Mouse (Mus musculus): ENCODE measurements at regions not wholly inside any gene's neighbourhood (a gene's known extent, or its start where the extent isn't known, plus 50 kb on each side); places are given as distances from the start of the nearest gene placed in this dataset.

GRCm38 (mm10) chr12:7328620-7329019 lies 648.8 kb upstream of the Apob start:
- ATAC-seq (ENCODE audit: low FRiP score): no peak
- H3K9me3 ChIP-seq: no peaks in the 10 kb centered on the region
- no peaks in the 10 kb centered on the region for H3K27me3 ChIP-seq
- no peaks in the 10 kb centered on the region for H3K4me1 ChIP-seq (replicated peaks)
- no peak overlapping the region for H3K9ac ChIP-seq
- no peak overlapping the region for H3K27ac ChIP-seq
- H3K36me3 ChIP-seq: no peaks in the 10 kb centered on the region
- H3K4me3 ChIP-seq: no peak overlapping the region
- H3K4me2 ChIP-seq: no peak overlapping the region
